Mouse (Mus musculus): ENCODE measurements around the gene Spc25.

DNA sequence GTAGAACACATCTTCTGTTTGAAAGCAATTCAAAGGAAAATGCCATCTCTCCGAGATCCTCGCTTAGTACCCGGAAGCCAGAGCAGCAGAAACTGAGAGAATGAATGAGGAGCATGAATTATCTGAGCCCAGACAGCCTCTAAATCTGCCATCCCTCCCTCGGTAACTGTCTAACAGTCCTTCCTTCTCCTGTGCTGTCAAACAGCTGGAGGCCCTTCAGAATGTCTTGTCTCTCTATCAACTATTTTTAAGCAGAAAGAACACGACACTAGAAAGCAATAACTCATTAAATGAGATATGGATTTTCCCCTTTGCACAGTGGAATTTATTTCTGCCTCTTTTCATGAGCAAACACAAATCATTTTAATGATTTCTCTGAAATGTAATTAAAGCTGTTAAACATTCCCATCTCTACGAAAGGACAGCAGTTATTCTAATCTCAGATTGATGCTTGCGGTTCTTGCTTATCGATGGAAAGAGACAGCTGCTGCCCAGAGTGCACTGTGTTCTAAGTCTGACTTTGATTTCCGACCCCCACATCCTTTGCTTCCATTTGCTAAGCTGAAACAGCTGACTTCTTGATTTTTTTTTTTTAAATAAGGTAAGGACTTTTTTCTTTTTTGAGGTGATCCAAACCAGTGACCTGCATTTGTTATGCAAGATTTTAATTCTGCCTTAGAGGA lies 35.5 kb downstream of the Spc25 start:
- TF ChIP-seq POLR2A (IDR thresholded peaks at IDR 0.05; ENCODE audit: low read depth, low read length) (no peak), CTCF (IDR thresholded peaks at IDR 0.05; ENCODE audit: extremely low read depth, insufficient read depth, insufficient read length, insufficient replicate concordance) (no peak)
